Mouse (Mus musculus): ENCODE data around the gene Pm20d1. TPM values are rescaled to one million over a fixed set of nuclear protein-coding genes. Genes with fewer than 3 reads are reported as not detected.

The Pm20d1 gene
- total RNA-seq, 2 experiments from 2014 or later = 0.67 to 1.1 TPM

Other genes starting within 250 kb of the Pm20d1 start
- gene Avpr1b, start 198.1 kb upstream of the Pm20d1 start, total RNA-seq (2021) = under 1 TPM; 0.21 to 0.37 TPM
- not detected for gene Ctse, start 159.1 kb upstream of the Pm20d1 start, total RNA-seq (2021)
- gene Rab7b, start 108.7 kb upstream of the Pm20d1 start, total RNA-seq (2021) = 1 to 10 TPM; 3.8 to 4.1 TPM
- under 1 TPM; 0.26 to 0.30 TPM for gene Slc26a9, start 53.4 kb upstream of the Pm20d1 start, total RNA-seq (2021)
- gene Slc41a1, start 30.1 kb downstream of the Pm20d1 start, total RNA-seq (2021) = 10 to 100 TPM; 69.0 to 70.9 TPM
- 1 to 10 TPM; 7.7 to 9.4 TPM for gene Rab29, start 69.8 kb downstream of the Pm20d1 start, total RNA-seq (2021)
- 100 to 1,000 TPM; 154 to 165 TPM for gene Nucks1, start 113.2 kb downstream of the Pm20d1 start, total RNA-seq (2021)
- gene Slc45a3, start 165.6 kb downstream of the Pm20d1 start, total RNA-seq (2021) = 1 to 10 TPM; 2.0 to 2.6 TPM
- gene Elk4, start 210.2 kb downstream of the Pm20d1 start, total RNA-seq (2021) = 10 to 100 TPM; 59.1 to 60.4 TPM